ENCODE assay signal across 8 mouse cellular contexts in genomic region chr8:70699834-70700554, GRCm38 (mm10). TPM values are rescaled to one million over a fixed set of nuclear protein-coding genes. Genes with fewer than 3 reads are reported as not detected.
DNase-seq lines count a peak whose midpoint lies in the region; ATAC-seq lines count a peak whose summit lies in the region.

No protein-coding gene starts in this region.

- H3K4me2 ChIP-seq in forebrain, embryonic 13.5 days, result peak overlapping the region; percentile 75

- peaks cover 60% of the 10 kb centered on the region for H3K4me1 ChIP-seq in forebrain, embryonic 13.5 days

- peak overlapping the region; percentile 100 for H3K9ac ChIP-seq in forebrain, embryonic 13.5 days

- under 1% methylated on average over 59 of the region's 59 CpGs for WGBS in forebrain, embryonic 13.5 days

- ATAC-seq in CD4-positive, CD25-positive, alpha-beta regulatory T cell, adult 4 months, result peak; percentile 7
- peak; percentile 17 for ATAC-seq in forebrain, embryonic 13.5 days

- H3K27ac ChIP-seq in forebrain, embryonic 13.5 days, result peak overlapping the region; percentile 100

- intact Hi-C loops in heart, postnatal 10 days (cut with DNase I), result loop anchor here (1.0 to 5.0 kb wide), 2 partner anchors 27 to 88 kb away; partner anchors contain the start of gene Lsm4

- peak overlapping the region; percentile 94 for H3K4me3 ChIP-seq in forebrain, embryonic 13.5 days

- peaks cover 22% of the 10 kb centered on the region for H3K36me3 ChIP-seq in forebrain, embryonic 13.5 days (ENCODE audit: poor library complexity, severe bottlenecking)

- no peaks in the 10 kb centered on the region for H3K27me3 ChIP-seq in forebrain, embryonic 13.5 days

- no peaks in the 10 kb centered on the region for H3K9me3 ChIP-seq in forebrain, embryonic 13.5 days (replicated peaks)

- DNase-seq in c-Kit-negative CD71-positive TER-119-positive erythroid progenitor cells, embryonic 14.5 days (ENCODE audit: low read depth, low spot score), result peak; percentile 47
- peak; percentile 84 to 85 for DNase-seq in heart, postnatal 10 days
- peak; percentile 76 to 87 for DNase-seq in layer of hippocampus, adult 18-20 months (ENCODE audit: low spot score in 2 of 2)
- peak; percentile 76 to 82 for DNase-seq in lung, adult 18-20 months
- peak; percentile 74 for DNase-seq in ovary, adult 18-20 months (ENCODE audit: low spot score)
- DNase-seq in thymus, adult 18-20 months, result peak; percentile 86 to 87

RNA-seq across cellular contexts. Expression of gene Jund, which starts 1.2 kb away (rescaled TPM):
- 10 to 100 TPM in 1 of 2 experiments, 1 to 10 TPM in 1; 7.6 to 23.3 TPM for polyA plus RNA-seq in CD4-positive, CD25-positive, alpha-beta regulatory T cell, adult 4 months (2017; shearing (Covaris generic))
- polyA plus RNA-seq in forebrain, embryonic 13.5 days (2015; fragmentation: Nextera tagmentation; extraction: Ambion mirVana), result 58.6 and 68.8 TPM in 2 replicates
- 100 to 1,000 TPM; 178 to 214 TPM for total RNA-seq in heart, postnatal 10 days (2021)
- total RNA-seq in layer of hippocampus, adult 18-20 months (2021), result 100 to 1,000 TPM; 186 to 200 TPM

RNA-seq across cellular contexts. Expression of gene Iqcn, which starts 3.3 kb away (rescaled TPM):
- polyA plus RNA-seq in CD4-positive, CD25-positive, alpha-beta regulatory T cell, adult 4 months (2017; shearing (Covaris generic)), result under 1 TPM in 1 of 2 experiments, not detected in 1; 0.07 TPM
- polyA plus RNA-seq in forebrain, embryonic 13.5 days (2015; fragmentation: Nextera tagmentation; extraction: Ambion mirVana), result 0.05 and 0.11 TPM in 2 replicates
- under 1 TPM in 1 of 2 experiments, not detected in 1; 0.07 TPM for total RNA-seq in heart, postnatal 10 days (2021)
- under 1 TPM in 1 of 2 experiments, not detected in 1; 0.07 TPM for total RNA-seq in layer of hippocampus, adult 18-20 months (2021)

RNA-seq across cellular contexts. Expression of gene Gm3336, which starts 18.3 kb away (rescaled TPM):
- polyA plus RNA-seq in CD4-positive, CD25-positive, alpha-beta regulatory T cell, adult 4 months (2017; shearing (Covaris generic)), result not detected
- polyA plus RNA-seq in forebrain, embryonic 13.5 days (2015; fragmentation: Nextera tagmentation; extraction: Ambion mirVana), result not detected in 2 replicates
- not detected for total RNA-seq in heart, postnatal 10 days (2021)
- not detected for total RNA-seq in layer of hippocampus, adult 18-20 months (2021)

RNA-seq across cellular contexts. Expression of gene Pde4c, which starts 23.5 kb away (rescaled TPM):
- under 1 TPM; 0.66 to 0.94 TPM for polyA plus RNA-seq in CD4-positive, CD25-positive, alpha-beta regulatory T cell, adult 4 months (2017; shearing (Covaris generic))
- 0.10 TPM in 1 of 2 replicates, not detected in the other for polyA plus RNA-seq in forebrain, embryonic 13.5 days (2015; fragmentation: Nextera tagmentation; extraction: Ambion mirVana)
- total RNA-seq in heart, postnatal 10 days (2021), result 1 to 10 TPM; 2.0 to 4.0 TPM
- total RNA-seq in layer of hippocampus, adult 18-20 months (2021), result 1 to 10 TPM; 1.0 to 1.3 TPM

RNA-seq across cellular contexts. Expression of gene Lsm4, which starts 26.9 kb away (rescaled TPM):
- 10 to 100 TPM; 86.8 to 94.5 TPM for polyA plus RNA-seq in CD4-positive, CD25-positive, alpha-beta regulatory T cell, adult 4 months (2017; shearing (Covaris generic))
- polyA plus RNA-seq in forebrain, embryonic 13.5 days (2015; fragmentation: Nextera tagmentation; extraction: Ambion mirVana), result 238 and 239 TPM in 2 replicates
- 10 to 100 TPM; 82.8 to 94.1 TPM for total RNA-seq in heart, postnatal 10 days (2021)
- 10 to 100 TPM; 63.8 to 71.5 TPM for total RNA-seq in layer of hippocampus, adult 18-20 months (2021)

Comparison
In these comparisons a context has a peak if more than half of its experiments do, and no peak if none do; other contexts are left out.
1. Peak in every context shown above with its lines: DNase-seq, ATAC-seq, H3K4me3 ChIP-seq and H3K27ac ChIP-seq.